Mouse (Mus musculus): ENCODE measurements around the gene Arhgap35.
A peak's percentile ranks its signal among the peaks of the same experiment; 100 is the strongest.

The Arhgap35 gene

DNA sequence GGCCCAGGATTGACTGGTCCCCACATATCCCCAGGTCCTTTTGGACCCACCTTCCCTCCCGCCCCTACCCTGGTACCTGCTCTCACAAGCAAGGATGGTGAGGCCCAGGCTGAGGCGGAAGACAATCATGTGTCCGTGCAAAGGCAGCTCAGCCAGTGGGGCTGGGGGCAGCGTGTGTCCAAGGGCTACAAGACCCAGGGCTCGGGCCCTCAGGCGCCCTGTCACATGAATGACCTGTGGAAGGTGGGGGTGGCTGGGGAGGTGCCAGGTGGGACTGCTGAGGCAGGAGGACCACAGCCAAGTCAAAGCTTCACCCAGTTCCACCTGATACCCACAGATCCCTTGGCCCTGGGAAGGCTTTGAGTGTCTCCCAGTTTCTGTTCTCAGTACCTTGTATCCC is 153.1 kb downstream of the Arhgap35 start:
- no peak for DNase-seq

GRCm38 (mm10) chr7:16461151-16461550 is 153.6 kb downstream of the Arhgap35 start:
- no peak for DNase-seq

- DNase-seq: no peak
These were observed 154.2 kb downstream of the Arhgap35 start for GRCm38 (mm10) chr7:16460566-16460965.

GRCm38 (mm10) chr7:16456289-16456688 is 158.5 kb downstream of the Arhgap35 start:
- DNase-seq: no peak

DNA sequence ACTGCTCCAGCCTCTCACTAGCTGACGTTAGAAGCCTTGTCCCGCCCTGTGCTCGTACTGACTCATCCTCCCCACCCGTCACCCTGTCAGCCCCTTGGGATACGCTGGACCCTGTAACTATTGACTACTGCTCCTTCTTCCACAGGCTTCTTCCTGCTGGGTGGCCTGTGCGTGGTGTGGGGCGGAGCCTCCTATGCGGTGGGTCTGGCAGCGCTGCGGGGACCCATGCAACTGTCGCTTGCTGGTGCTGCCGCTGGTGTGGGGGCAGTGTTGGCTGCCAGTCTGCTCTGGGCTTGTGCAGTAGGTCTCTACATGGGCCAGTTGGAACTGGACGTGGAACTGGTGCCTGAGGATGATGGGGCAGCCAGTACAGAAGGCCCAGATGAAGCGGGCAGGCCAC is 159.8 kb downstream of the Arhgap35 start:
- no peak for DNase-seq

GRCm38 (mm10) chr7:16453118-16453711 is 161.6 kb downstream of the Arhgap35 start:
- peak; percentile 61 for DNase-seq

DNA sequence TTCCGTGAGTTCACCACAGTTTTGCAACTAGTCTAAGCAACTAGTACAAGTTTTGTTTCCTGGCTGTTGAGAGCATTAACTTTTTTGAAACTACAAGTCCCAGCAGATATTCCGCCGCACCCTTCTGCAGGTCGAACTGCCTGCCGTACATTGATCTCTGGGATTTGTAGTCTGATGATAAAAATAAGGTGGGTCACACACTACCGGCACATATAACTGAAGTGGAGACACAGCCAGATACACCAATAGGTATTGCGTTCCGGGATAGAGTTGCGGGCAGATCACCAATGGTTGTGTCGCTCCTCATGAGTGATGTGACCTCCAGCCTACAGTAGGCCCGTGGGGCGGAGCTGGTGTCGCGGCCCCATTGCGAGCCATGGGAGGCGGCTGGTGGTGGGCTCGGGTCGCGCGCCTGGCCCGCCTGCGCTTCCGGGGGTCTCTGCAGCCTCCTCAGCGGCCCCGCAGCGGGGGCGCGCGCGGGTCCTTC is 162.2 kb downstream of the Arhgap35 start, which contains the start of gene Tmem160:
Gene Tmem160, plus strand, starts transcription at position 193 of the 487 bp plus-strand sequence.
- peak; percentile 93 for DNase-seq

- no peak for DNase-seq
These were observed 163.1 kb downstream of the Arhgap35 start for GRCm38 (mm10) chr7:16451656-16452055.

Measured in lung, postnatal 10 days (tissue).